In the genomic region with DNA sequence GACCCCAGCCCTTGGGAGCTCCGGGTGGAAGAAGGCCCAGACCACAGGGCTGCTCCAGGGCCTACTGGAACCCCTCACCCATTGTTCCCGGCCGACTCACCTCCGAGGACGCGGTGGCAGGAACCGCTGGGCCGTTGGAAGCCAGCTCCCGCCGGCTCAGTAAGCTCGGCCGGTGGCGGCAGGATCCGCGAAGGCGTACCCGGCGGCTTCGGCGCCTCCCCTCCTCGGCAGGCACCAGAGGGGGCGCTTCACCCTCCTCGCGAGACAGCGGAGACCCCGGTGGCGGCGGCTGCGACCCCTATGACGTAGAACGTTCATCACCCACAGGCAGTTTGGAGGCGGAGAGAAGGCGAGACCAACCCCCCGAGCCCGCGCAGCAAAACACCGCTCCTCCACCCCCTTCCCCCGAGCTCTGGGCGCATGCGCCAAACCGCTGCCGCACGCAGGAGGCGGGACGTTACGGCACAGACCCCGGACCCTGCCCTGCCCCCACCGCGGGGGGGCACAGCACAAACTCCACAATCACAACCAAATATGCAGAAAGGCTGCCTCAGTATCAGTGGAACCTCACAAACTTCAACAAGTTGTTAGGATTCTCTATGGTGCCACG, we compare ENCODE assay signal across 8 mouse cellular contexts. TPM values are rescaled to one million over a fixed set of nuclear protein-coding genes. Genes with fewer than 3 reads are reported as not detected.
DNase-seq lines count a peak whose midpoint lies in the region; TF ChIP-seq lines count a peak whose summit lies in the region.

No protein-coding gene starts in this region.

- peak overlapping the region; percentile 95 for H3K27ac ChIP-seq in gastrocnemius, adult 2 months

- peak; percentile 57 for TF ChIP-seq CTCF in gastrocnemius, adult 2 months (IDR thresholded peaks at IDR 0.05)

- no peaks in the 10 kb centered on the region for H3K9me3 ChIP-seq in megakaryocyte, embryonic 14.5 days

- peak; percentile 85 for DNase-seq in WW6 (ENCODE audit: low read depth, low spot score)
- DNase-seq in cerebellum, postnatal 4 days (ENCODE audit: low spot score in 2 of 2) = peak; percentile 89
- peak; percentile 93 for DNase-seq in gastrocnemius, adult 2 months
- peak; percentile 68 for DNase-seq in hindlimb bud, embryonic 11.5 days (ENCODE audit: extremely low spot score, low read depth, low spot score)
- DNase-seq in left cerebral cortex, adult 8-10 months (ENCODE audit: low spot score in 2 of 2) = peak; percentile 83 to 87
- peak; percentile 96 to 97 for DNase-seq in right cerebral cortex, postnatal 10 days (ENCODE audit: low spot score in 2 of 2)
- DNase-seq in urinary bladder, postnatal 25 days (ENCODE audit: low spot score) = peak; percentile 92

- H3K36me3 ChIP-seq in megakaryocyte, embryonic 14.5 days (replicated peaks; ENCODE audit: low read length) = peaks cover 52% of the 10 kb centered on the region

- H3K4me1 ChIP-seq in megakaryocyte, embryonic 14.5 days = peaks cover 46% of the 10 kb centered on the region

- peak overlapping the region; percentile 90 for H3K4me3 ChIP-seq in gastrocnemius, adult 2 months
- H3K4me3 ChIP-seq in megakaryocyte, embryonic 14.5 days (replicated peaks) = peak overlapping the region; percentile 94

- intact Hi-C loops in gastrocnemius, adult 2 months (cut with DNase I) = no loop called here

- no peaks in the 10 kb centered on the region for H3K27me3 ChIP-seq in megakaryocyte, embryonic 14.5 days (replicated peaks)

RNA-seq across cellular contexts. Expression of gene Smim27, which starts 1.1 kb away (rescaled TPM):
- total RNA-seq in gastrocnemius, adult 2 months (2021) = 10 to 100 TPM; 42.6 to 45.4 TPM
- total RNA-seq in left cerebral cortex, adult 8-10 months (2022) = 10 to 100 TPM; 13.2 to 18.9 (median 16.8) TPM
- 8.2 and 42.4 TPM in 2 replicates for polyA plus RNA-seq in megakaryocyte, embryonic 14.5 days (2012; ENCODE audit: insufficient read depth, low replicate concordance)

RNA-seq across cellular contexts. Expression of gene Topors, which starts 1.3 kb away (rescaled TPM):
- total RNA-seq in gastrocnemius, adult 2 months (2021) = 1 to 10 TPM; 8.3 to 8.9 TPM
- total RNA-seq in left cerebral cortex, adult 8-10 months (2022) = 10 to 100 TPM; 16.8 to 22.9 (median 19.7) TPM
- polyA plus RNA-seq in megakaryocyte, embryonic 14.5 days (2012; ENCODE audit: insufficient read depth, low replicate concordance) = 2.9 and 3.7 TPM in 2 replicates

RNA-seq across cellular contexts. Expression of gene Ndufb6, which starts 10.9 kb away (rescaled TPM):
- 100 to 1,000 TPM; 249 to 333 TPM for total RNA-seq in gastrocnemius, adult 2 months (2021)
- 100 to 1,000 TPM; 171 to 192 (median 179) TPM for total RNA-seq in left cerebral cortex, adult 8-10 months (2022)
- 44.4 and 297 TPM in 2 replicates for polyA plus RNA-seq in megakaryocyte, embryonic 14.5 days (2012; ENCODE audit: insufficient read depth, low replicate concordance)

RNA-seq across cellular contexts. Expression of gene Ddx58, which starts 28.7 kb away (rescaled TPM):
- total RNA-seq in gastrocnemius, adult 2 months (2021) = 1 to 10 TPM; 2.4 to 3.0 TPM
- 1 to 10 TPM; 4.1 to 6.3 (median 5.5) TPM for total RNA-seq in left cerebral cortex, adult 8-10 months (2022)
- 1.7 and 2.8 TPM in 2 replicates for polyA plus RNA-seq in megakaryocyte, embryonic 14.5 days (2012; ENCODE audit: insufficient read depth, low replicate concordance)

Comparison
In these comparisons a context has a peak if more than half of its experiments do, and no peak if none do; other contexts are left out.
1. Peak in every context shown above with its lines: DNase-seq, H3K4me3 ChIP-seq and H3K27ac ChIP-seq.